Mouse (Mus musculus) kidney, adult 2 months (tissue): Measurements from ENCODE around the gene Ctse.

Experiments used
- CTCF ChIP-seq: fragments of 200-500 bp; conservative IDR thresholded peaks from 2 replicates; pipeline ENCODE4 v1.5.1; 2011; ENCODE audit warnings: low read depth, mild to moderate bottlenecking, control low read depth, low read length, moderate library complexity, mixed read lengths; ENCODE audit not compliant: insufficient read depth, insufficient read length
- POLR2A ChIP-seq: fragments of 200-500 bp; IDR thresholded peaks from one replicate; pipeline ENCODE4 v1.6.1; 2011; ENCODE audit warnings: low read depth, low read length, control low read depth

- TF ChIP-seq POLR2A (no peak), CTCF (no peak)
These were observed 34.3 kb downstream of the Ctse start for GRCm38 (mm10) chr1:131672361-131672760.
